Mouse (Mus musculus) midbrain, embryonic 13.5 days (tissue): Measurements from ENCODE around the gene Phf8. TPM values are rescaled to one million over a fixed set of nuclear protein-coding genes. Genes with fewer than 3 reads are reported as not detected.
A peak's percentile ranks its signal among the peaks of the same experiment; 100 is the strongest.
"Not testable (repeated sequence)": the region's sequence is repeated elsewhere in the genome, so short reads cannot be mapped to it uniquely, and the experiment has no call there.

Experiments
- ATAC-seq: fragments of 200-750 bp; cut with Nextera tagmentation; 2 replicates; pipeline ENCODE4 v1.8.0; 2017; ENCODE audit warnings: mild to moderate bottlenecking, moderate TSS enrichment, moderate library complexity
- H3K27ac ChIP-seq: fragments of 300-500 bp; sonication (generic); 2 replicates; pipeline ENCODE4 v1.5.1; 2015; ENCODE audit warnings: inconsistent platforms, mild to moderate bottlenecking, moderate library complexity
- H3K27me3 ChIP-seq: fragments of 300-500 bp; sonication (generic); 2 replicates; pipeline ENCODE4 v1.6.1; 2015; ENCODE audit warnings: mild to moderate bottlenecking, inconsistent platforms
- H3K36me3 ChIP-seq: fragments of 300-500 bp; sonication (generic); 2 replicates; pipeline ENCODE4 v1.6.1; 2015; ENCODE audit warnings: mild to moderate bottlenecking, inconsistent platforms
- H3K4me1 ChIP-seq: fragments of 300-500 bp; sonication (generic); replicated peaks from 2 replicates; pipeline ENCODE4 v1.6.1; 2015; ENCODE audit warnings: inconsistent platforms
- H3K4me2 ChIP-seq: fragments of 300-500 bp; sonication (generic); replicated peaks from 2 replicates; pipeline ENCODE4 v1.6.1; 2015; ENCODE audit warnings: moderate library complexity, mild to moderate bottlenecking, inconsistent platforms
- H3K4me3 ChIP-seq: fragments of 300-500 bp; sonication (generic); replicated peaks from 2 replicates; pipeline ENCODE4 v1.5.1; 2015; ENCODE audit warnings: mild to moderate bottlenecking, inconsistent platforms
- H3K9ac ChIP-seq: fragments of 300-500 bp; sonication (generic); replicated peaks from 2 replicates; pipeline ENCODE4 v1.6.1; 2015; ENCODE audit warnings: mild to moderate bottlenecking, inconsistent platforms
- H3K9me3 ChIP-seq: fragments of 300-500 bp; sonication (generic); 2 replicates; pipeline ENCODE4 v1.6.1; 2016; ENCODE audit warnings: mild to moderate bottlenecking, inconsistent platforms
- WGBS: fragments of 180-500 bp; shearing (Covaris S2); methylation state at CpG from one replicate; pipeline ENCODE4 v1.1.7; 2015; 5-methylcytosine and 5-hydroxymethylcytosine counted together
- polyA plus RNA-seq: library from polyadenylated mRNA; unstranded; fragments of >200 nt; fragmentation: Nextera tagmentation; extraction: Ambion mirVana; gene quantifications from 2 replicates; pipeline ENCODE4 v1.2.1, GENCODE M21; 2015

Phf8 gene
- 25.3 and 26.7 TPM in 2 replicates for polyA plus RNA-seq

- H3K4me2 ChIP-seq = peak within 1 kb of the TSS; percentile 65
- H3K36me3 ChIP-seq = no peaks in the 10 kb centered on the region
- no peaks in the 10 kb centered on the region for H3K27me3 ChIP-seq
- H3K27ac ChIP-seq = peak within 1 kb of the TSS; percentile 98
- peak within 1 kb of the TSS; percentile 74 for H3K9ac ChIP-seq
- peak; percentile 97 for ATAC-seq
- 24% methylated on average over 65 of the region's 68 CpGs for WGBS
- H3K4me1 ChIP-seq = peaks cover 5% of the 10 kb centered on the region; the same call in 1 of the 2 replicates
- H3K9me3 ChIP-seq = no peaks in the 10 kb centered on the region
- H3K4me3 ChIP-seq = peak within 1 kb of the TSS; percentile 57
Measured at GRCm38 (mm10) chrX:151520458-151521322, at the start of gene Phf8. Gene Phf8 (plus strand): TSS chrX:151520672.

- Histone ChIP-seq H3K36me3 (no peaks in the 10 kb centered on the region), H3K4me1 (no peaks in the 10 kb centered on the region), H3K27me3 (no peaks in the 10 kb centered on the region), H3K27ac (no peak overlapping the region), H3K4me2 (no peak overlapping the region), H3K4me3 (no peak overlapping the region), H3K9me3 (no peaks in the 10 kb centered on the region), H3K9ac (no peak overlapping the region)
- WGBS = 81% methylated on average over 3 of the region's 3 CpGs
- ATAC-seq = no peak
Measured at GRCm38 (mm10) chrX:151488128-151488527, 32.3 kb upstream of the Phf8 start.

- H3K4me2 ChIP-seq, H3K9ac ChIP-seq, ATAC-seq, H3K4me3 ChIP-seq, H3K36me3 ChIP-seq, H3K4me1 ChIP-seq, H3K27ac ChIP-seq, H3K27me3 ChIP-seq, H3K9me3 ChIP-seq: not testable (repeated sequence)
- WGBS = 95% methylated on average over 4 of the region's 4 CpGs
Measured at GRCm38 (mm10) chrX:151493269-151493668, 27.2 kb upstream of the Phf8 start.

GRCm38 (mm10) chrX:151496596-151496995 is 23.9 kb upstream of the Phf8 start:
- no peaks in the 10 kb centered on the region for H3K36me3 ChIP-seq
- no peak overlapping the region for H3K4me3 ChIP-seq
- no peak overlapping the region for H3K4me2 ChIP-seq
- ATAC-seq = no peak
- no peaks in the 10 kb centered on the region for H3K27me3 ChIP-seq
- no peaks in the 10 kb centered on the region for H3K4me1 ChIP-seq
- H3K27ac ChIP-seq = no peak overlapping the region
- WGBS = 93% methylated on average over 1 of the region's 1 CpGs
- H3K9ac ChIP-seq = no peak overlapping the region
- no peaks in the 10 kb centered on the region for H3K9me3 ChIP-seq

- Histone ChIP-seq H3K4me2 (no peak overlapping the region), H3K4me3 (no peak overlapping the region), H3K27me3 (no peaks in the 10 kb centered on the region), H3K9me3 (no peaks in the 10 kb centered on the region), H3K4me1 (no peaks in the 10 kb centered on the region), H3K36me3 (no peaks in the 10 kb centered on the region), H3K9ac (no peak overlapping the region), H3K27ac (no peak overlapping the region)
- no peak for ATAC-seq
Measured at GRCm38 (mm10) chrX:151508536-151508935, 11.9 kb upstream of the Phf8 start.

- no peak for ATAC-seq
- no peaks in the 10 kb centered on the region for H3K36me3 ChIP-seq
- no peak overlapping the region for H3K4me2 ChIP-seq
- H3K4me1 ChIP-seq = no peaks in the 10 kb centered on the region
- H3K27me3 ChIP-seq = no peaks in the 10 kb centered on the region; the same call in 1 of the 2 replicates
- H3K4me3 ChIP-seq = no peak overlapping the region
- H3K27ac ChIP-seq = no peak overlapping the region
- H3K9me3 ChIP-seq = no peaks in the 10 kb centered on the region
- no peak overlapping the region for H3K9ac ChIP-seq
- WGBS = 92% methylated on average over 1 of the region's 1 CpGs
Measured at GRCm38 (mm10) chrX:151509906-151510305, 10.6 kb upstream of the Phf8 start.

- Histone ChIP-seq H3K4me3 (no peak overlapping the region), H3K4me1 (no peaks in the 10 kb centered on the region), H3K27ac (no peak overlapping the region), H3K27me3 (no peaks in the 10 kb centered on the region; the same call in 1 of the 2 replicates), H3K4me2 (no peak overlapping the region), H3K36me3 (no peaks in the 10 kb centered on the region), H3K9ac (no peak overlapping the region), H3K9me3 (no peaks in the 10 kb centered on the region)
- no peak for ATAC-seq
- WGBS = 84% methylated on average over 3 of the region's 3 CpGs
Measured at GRCm38 (mm10) chrX:151513066-151513465, 7.4 kb upstream of the Phf8 start.

GRCm38 (mm10) chrX:151513694-151514093 is 6.8 kb upstream of the Phf8 start:
- 96% methylated on average over 2 of the region's 2 CpGs for WGBS
- H3K27me3 ChIP-seq = no peaks in the 10 kb centered on the region; the same call in 1 of the 2 replicates
- H3K9ac ChIP-seq = no peak overlapping the region
- no peak for ATAC-seq
- no peak overlapping the region for H3K4me2 ChIP-seq
- no peaks in the 10 kb centered on the region for H3K36me3 ChIP-seq
- H3K9me3 ChIP-seq = no peaks in the 10 kb centered on the region
- no peak overlapping the region for H3K27ac ChIP-seq
- H3K4me3 ChIP-seq = no peak overlapping the region
- no peaks in the 10 kb centered on the region for H3K4me1 ChIP-seq

- Histone ChIP-seq H3K4me1 (peaks cover 5% of the 10 kb centered on the region; the same call in 1 of the 2 replicates), H3K36me3 (no peaks in the 10 kb centered on the region), H3K27ac (no peak overlapping the region), H3K9ac (no peak overlapping the region), H3K9me3 (no peaks in the 10 kb centered on the region), H3K4me3 (no peak overlapping the region), H3K27me3 (no peaks in the 10 kb centered on the region; the same call in 1 of the 2 replicates), H3K4me2 (no peak overlapping the region)
- ATAC-seq = no peak
- 58% methylated on average over 1 of the region's 1 CpGs for WGBS
Measured at GRCm38 (mm10) chrX:151518181-151518580, 2.3 kb upstream of the Phf8 start.

- WGBS = 29% methylated on average over 17 of the region's 17 CpGs
- Histone ChIP-seq H3K27ac (peak overlapping the region; percentile 98), H3K4me2 (peak overlapping the region; percentile 45)
Measured at GRCm38 (mm10) chrX:151520127-151520457, 380 bp upstream of the Phf8 start.

GRCm38 (mm10) chrX:151521786-151522522 is 1.5 kb downstream of the Phf8 start:
- WGBS = 23% methylated on average over 25 of the region's 25 CpGs
- no peaks in the 10 kb centered on the region for H3K9me3 ChIP-seq
- no peaks in the 10 kb centered on the region for H3K27me3 ChIP-seq
- ATAC-seq = no peak
- H3K9ac ChIP-seq = peak overlapping the region; percentile 74
- H3K36me3 ChIP-seq = peaks cover 2% of the 10 kb centered on the region; the same call in 1 of the 2 replicates
- peaks cover 5% of the 10 kb centered on the region; the same call in 1 of the 2 replicates for H3K4me1 ChIP-seq
- peak overlapping the region; percentile 98 for H3K27ac ChIP-seq
- H3K4me3 ChIP-seq = peak overlapping the region; percentile 57
- peak overlapping the region; percentile 65 for H3K4me2 ChIP-seq

More at GRCm38 (mm10) chrX:151520127-151520457, 380 bp upstream of the Phf8 start:
- Histone ChIP-seq H3K36me3 (no peaks in the 10 kb centered on the region), H3K4me3 (peak overlapping the region; percentile 57), H3K27me3 (no peaks in the 10 kb centered on the region), H3K9me3 (no peaks in the 10 kb centered on the region), H3K9ac (peak overlapping the region; percentile 58), H3K4me1 (peaks cover 5% of the 10 kb centered on the region; the same call in 1 of the 2 replicates)
- no peak; the same call in 1 of the 2 replicates for ATAC-seq

- Histone ChIP-seq H3K9me3 (no peaks in the 10 kb centered on the region), H3K4me3 (no peak overlapping the region), H3K27ac (no peak overlapping the region), H3K27me3 (no peaks in the 10 kb centered on the region), H3K4me2 (no peak overlapping the region), H3K36me3 (peaks cover 24% of the 10 kb centered on the region), H3K4me1 (no peaks in the 10 kb centered on the region), H3K9ac (no peak overlapping the region)
- 91% methylated on average over 4 of the region's 4 CpGs for WGBS
- ATAC-seq = no peak
Measured at GRCm38 (mm10) chrX:151553356-151553755, 32.9 kb downstream of the Phf8 start.
